Mouse (Mus musculus) gastrocnemius, adult 18-20 months (tissue): ENCODE data around the gene Gm20388. TPM values are rescaled to one million over a fixed set of nuclear protein-coding genes. Genes with fewer than 3 reads are reported as not detected.
A peak's percentile ranks its signal among the peaks of the same experiment; 100 is the strongest.
"Not testable (repeated sequence)": the region's sequence is repeated elsewhere in the genome, so short reads cannot be mapped to it uniquely, and the experiment has no call there.

ENCODE experiments used
- DNase-seq: peaks from one replicate; pipeline ENCODE4 v3.0.0; 2021; ENCODE audit warnings: low spot score
- total RNA-seq, 2 experiments: library from RNA; stranded (reverse); gene quantifications; 2 replicates each; pipeline ENCODE4 v1.2.3; 2021

Gene Gm20388
- total RNA-seq, 2 experiments from 2014 or later: 10.5 to 12.3 TPM

- DNase-seq: no peak
Measured at GRCm38 (mm10) chr8:123518172-123518571, 3607.5 kb downstream of the Gm20388 start.

GRCm38 (mm10) chr8:123518667-123519066, 3608.0 kb downstream of the Gm20388 start, which contains the start of gene Gas8:
Gene Gas8, plus strand, starts transcription at chr8:123518834.
- DNase-seq: peak; percentile 91

- not testable (repeated sequence) for DNase-seq
Measured at GRCm38 (mm10) chr8:123520048-123520447, 3609.4 kb downstream of the Gm20388 start.

GRCm38 (mm10) chr8:123527720-123528489, 3617.3 kb downstream of the Gm20388 start:
- DNase-seq: no peak

- no peak for DNase-seq
Measured at GRCm38 (mm10) chr8:123536242-123536989, 3625.8 kb downstream of the Gm20388 start.

GRCm38 (mm10) chr8:123536990-123537380, 3626.3 kb downstream of the Gm20388 start:
- DNase-seq: no peak

GRCm38 (mm10) chr8:123537641-123538040, 3627.0 kb downstream of the Gm20388 start:
- DNase-seq: peak; percentile 36

GRCm38 (mm10) chr8:123564221-123564620, 3653.6 kb downstream of the Gm20388 start:
- DNase-seq: not testable (repeated sequence)

GRCm38 (mm10) chr8:123575386-123575785, 3664.7 kb downstream of the Gm20388 start:
- DNase-seq: peak; percentile 1

GRCm38 (mm10) chr8:123600666-123601172, 3690.1 kb downstream of the Gm20388 start:
- DNase-seq: not testable (repeated sequence)

GRCm38 (mm10) chr8:123601457-123601856, 3690.8 kb downstream of the Gm20388 start:
- not testable (repeated sequence) for DNase-seq

GRCm38 (mm10) chr8:123612652-123613051, 3702.0 kb downstream of the Gm20388 start:
- not testable (repeated sequence) for DNase-seq

GRCm38 (mm10) chr8:123623523-123623922, 3712.9 kb downstream of the Gm20388 start:
- DNase-seq: not testable (repeated sequence)

GRCm38 (mm10) chr8:123624274-123624673, 3713.6 kb downstream of the Gm20388 start:
- DNase-seq: no peak

GRCm38 (mm10) chr8:123624702-123625101, 3714.1 kb downstream of the Gm20388 start:
- no peak for DNase-seq

GRCm38 (mm10) chr8:123625717-123626116, 3715.1 kb downstream of the Gm20388 start:
- DNase-seq: no peak

- DNase-seq: no peak
Measured at GRCm38 (mm10) chr8:123627410-123628147, 3716.9 kb downstream of the Gm20388 start.

GRCm38 (mm10) chr8:123628253-123628967, 3717.8 kb downstream of the Gm20388 start:
- DNase-seq: peak; percentile 44

GRCm38 (mm10) chr8:123628968-123629755, 3718.5 kb downstream of the Gm20388 start:
- DNase-seq: peak; percentile 65

- no peak for DNase-seq
Measured at GRCm38 (mm10) chr8:123630058-123630457, 3719.4 kb downstream of the Gm20388 start.
